In the genomic region with DNA sequence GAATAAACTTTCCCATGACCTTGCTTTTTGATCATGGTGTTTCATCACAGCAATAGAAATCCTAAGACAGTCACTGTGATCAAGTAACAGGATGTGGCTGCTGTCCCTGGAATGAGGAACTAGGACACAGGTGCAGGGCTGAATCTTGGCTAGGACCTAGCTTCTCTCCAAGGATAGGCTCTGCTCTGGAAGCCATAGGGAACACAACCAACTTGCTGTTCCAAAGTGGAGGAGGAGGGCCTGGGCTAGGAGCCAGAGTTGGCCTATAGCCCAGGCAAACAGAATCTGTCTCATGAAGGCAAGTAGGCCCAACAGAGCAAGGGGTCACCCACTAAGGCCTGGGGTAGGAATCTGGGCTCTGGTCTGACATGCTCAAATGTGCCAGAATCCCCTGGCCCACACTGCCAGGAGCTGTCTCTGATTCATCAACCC, we compare ENCODE assay signal across 8 mouse cellular contexts. TPM values are rescaled to one million over a fixed set of nuclear protein-coding genes. Genes with fewer than 3 reads are reported as not detected.
DNase-seq lines count a peak whose midpoint lies in the region; ATAC-seq lines count a peak whose summit lies in the region.
"Had no signal": no experiment of that assay in that cellular context is flagged by ENCODE, and none has a peak within 500 bp of the region (broad histone marks: within the 10 kb centered on the region; RNA-seq: fewer than 3 reads in every experiment).

No protein-coding gene starts in this region.

- no peak overlapping the region for H3K27ac ChIP-seq in midbrain, embryonic 14.5 days (replicated peaks; ENCODE audit: low read depth, low read length)
- H3K27ac ChIP-seq in midbrain, embryonic 13.5 days = no peak overlapping the region

- H3K9ac ChIP-seq in midbrain, embryonic 14.5 days (replicated peaks; ENCODE audit: low read length) = no peak overlapping the region
- H3K9ac ChIP-seq in midbrain, embryonic 13.5 days (replicated peaks) = no peak overlapping the region

- peak; percentile 34 for DNase-seq in midbrain, embryonic 14.5 days
- DNase-seq in brain, embryonic 18.5 days (ENCODE audit: low read depth, low spot score) = peak; percentile 57
- peak; percentile 93 for DNase-seq in gastrocnemius, adult 18-20 months (ENCODE audit: low spot score)
- peak; percentile 46 to 68 for DNase-seq in kidney, postnatal 25 days
- peak; percentile 38 for DNase-seq in ovary, postnatal 14 days (ENCODE audit: low spot score)
- no peak for DNase-seq in spleen, adult 12 weeks (ENCODE audit: low spot score)

- no peaks in the 10 kb centered on the region for H3K36me3 ChIP-seq in midbrain, embryonic 14.5 days (ENCODE audit: control insufficient read depth, insufficient read depth, low read length)
- no peaks in the 10 kb centered on the region for H3K36me3 ChIP-seq in midbrain, embryonic 13.5 days

- H3K4me3 ChIP-seq in midbrain, embryonic 14.5 days (replicated peaks; ENCODE audit: low read depth, low read length) = no peak overlapping the region
- no peak overlapping the region for H3K4me3 ChIP-seq in midbrain, embryonic 13.5 days (replicated peaks)

- peaks cover 9% of the 10 kb centered on the region for H3K27me3 ChIP-seq in midbrain, embryonic 14.5 days (ENCODE audit: control insufficient read depth, insufficient read depth, low read length)
- H3K27me3 ChIP-seq in midbrain, embryonic 13.5 days = peaks cover 16% of the 10 kb centered on the region

- no peaks in the 10 kb centered on the region for H3K9me3 ChIP-seq in midbrain, embryonic 14.5 days (ENCODE audit: control insufficient read depth, low read length)
- no peaks in the 10 kb centered on the region for H3K9me3 ChIP-seq in midbrain, embryonic 13.5 days

- ATAC-seq in midbrain, embryonic 14.5 days (ENCODE audit: low FRiP score, low TSS enrichment) = no peak
- no peak for ATAC-seq in midbrain, embryonic 13.5 days

- no peaks in the 10 kb centered on the region for H3K4me1 ChIP-seq in midbrain, embryonic 14.5 days (ENCODE audit: control insufficient read depth, insufficient read depth, low read length)
- H3K4me1 ChIP-seq in midbrain, embryonic 13.5 days (replicated peaks) = 0 out of 2 replicates have a peak, but pooled peaks cover 3% of the 10 kb centered on the region

- H3K4me2 ChIP-seq in midbrain, embryonic 14.5 days (ENCODE audit: low read length) = no peak overlapping the region
- H3K4me2 ChIP-seq in midbrain, embryonic 13.5 days (replicated peaks) = no peak overlapping the region

RNA-seq across cellular contexts. Expression of gene Gstt4, which starts 6.2 kb away (rescaled TPM):
- polyA plus RNA-seq in midbrain, embryonic 14.5 days (2014; fragmentation: Nextera tagmentation; extraction: Ambion mirVana) = not detected in 2 replicates
- polyA plus RNA-seq in midbrain, embryonic 13.5 days (2015; fragmentation: Nextera tagmentation; extraction: Ambion mirVana) = not detected in 2 replicates
- total RNA-seq in gastrocnemius, adult 18-20 months (2021) = not detected
- total RNA-seq: left cerebral cortex, adult 8-10 months had no signal

RNA-seq across cellular contexts. Expression of gene Gstt2, which starts 8.7 kb away (rescaled TPM):
- polyA plus RNA-seq in midbrain, embryonic 14.5 days (2014; fragmentation: Nextera tagmentation; extraction: Ambion mirVana) = 3.8 and 4.3 TPM in 2 replicates
- polyA plus RNA-seq in midbrain, embryonic 13.5 days (2015; fragmentation: Nextera tagmentation; extraction: Ambion mirVana) = 5.8 and 5.9 TPM in 2 replicates
- total RNA-seq in gastrocnemius, adult 18-20 months (2021) = 1 to 10 TPM; 2.6 to 3.4 TPM

RNA-seq across cellular contexts. Expression of gene Gstt1, which starts 30.1 kb away (rescaled TPM):
- 9.8 and 12.4 TPM in 2 replicates for polyA plus RNA-seq in midbrain, embryonic 14.5 days (2014; fragmentation: Nextera tagmentation; extraction: Ambion mirVana)
- polyA plus RNA-seq in midbrain, embryonic 13.5 days (2015; fragmentation: Nextera tagmentation; extraction: Ambion mirVana) = 4.8 and 5.5 TPM in 2 replicates
- 1 to 10 TPM; 6.0 to 8.0 TPM for total RNA-seq in gastrocnemius, adult 18-20 months (2021)

RNA-seq across cellular contexts. Expression of gene Mif, which starts 31.5 kb away (rescaled TPM):
- polyA plus RNA-seq in midbrain, embryonic 14.5 days (2014; fragmentation: Nextera tagmentation; extraction: Ambion mirVana) = 1,381 and 1,864 TPM in 2 replicates
- polyA plus RNA-seq in midbrain, embryonic 13.5 days (2015; fragmentation: Nextera tagmentation; extraction: Ambion mirVana) = 1,337 and 1,364 TPM in 2 replicates
- 100 to 1,000 TPM; 150 to 158 TPM for total RNA-seq in gastrocnemius, adult 18-20 months (2021)

RNA-seq across cellular contexts. Expression of gene Gstt3, which starts 47.3 kb away (rescaled TPM):
- polyA plus RNA-seq in midbrain, embryonic 14.5 days (2014; fragmentation: Nextera tagmentation; extraction: Ambion mirVana) = 0.23 and 1.1 TPM in 2 replicates
- 0.30 and 0.61 TPM in 2 replicates for polyA plus RNA-seq in midbrain, embryonic 13.5 days (2015; fragmentation: Nextera tagmentation; extraction: Ambion mirVana)
- 1 to 10 TPM; 1.8 to 2.5 TPM for total RNA-seq in gastrocnemius, adult 18-20 months (2021)
